Mouse (Mus musculus) thymus, adult 18-20 months (tissue): ENCODE measurements at regions not wholly inside any gene's neighbourhood (a gene's known extent, or its start where the extent isn't known, plus 50 kb on each side); places are given as distances from the start of the nearest gene placed in this dataset.

ENCODE experiments used
- DNase-seq, 2 experiments: peaks; one replicate each; pipeline ENCODE4 v3.0.0; 2022; ENCODE audit warnings: mixed read lengths in 2 of 2

DNA sequence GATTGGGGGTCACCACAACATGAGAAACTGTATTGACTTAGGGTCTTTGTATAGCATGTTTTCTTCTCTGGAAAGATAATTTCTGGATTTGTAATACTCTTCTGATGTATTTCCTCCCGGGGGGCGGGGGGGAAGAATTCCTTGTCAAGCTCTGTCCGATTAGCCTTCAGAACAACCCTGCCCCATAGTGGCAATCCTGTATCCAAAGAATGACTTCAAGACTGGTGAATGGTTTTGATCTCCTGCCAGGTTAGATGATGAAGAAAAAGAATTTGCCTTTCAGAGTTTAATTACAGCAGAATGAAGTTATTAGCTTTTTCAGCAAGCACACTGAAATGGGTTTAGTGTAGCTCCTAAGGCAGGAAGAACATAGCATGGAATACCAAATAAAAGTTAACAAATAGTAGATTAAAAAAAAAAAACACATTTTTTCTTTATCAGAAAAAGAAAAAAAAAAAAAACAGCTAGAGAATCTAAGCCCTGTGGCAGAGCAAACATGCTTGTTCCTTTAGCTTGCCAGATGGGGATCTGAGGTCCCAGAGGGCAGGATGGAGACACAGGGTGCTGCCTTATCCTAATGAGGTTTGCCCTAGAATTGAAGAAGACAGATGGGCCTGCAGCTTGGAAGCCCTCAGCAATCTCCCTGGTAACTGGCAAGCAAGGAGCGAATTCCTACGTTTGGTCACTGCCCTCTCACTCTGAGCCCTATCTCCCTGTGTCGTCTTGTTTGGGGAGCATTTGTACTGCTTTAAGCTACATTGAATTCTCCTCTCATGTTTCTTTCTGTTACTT lies 280.9 kb upstream of the Gm9972 start:
- DNase-seq: no peak

DNA sequence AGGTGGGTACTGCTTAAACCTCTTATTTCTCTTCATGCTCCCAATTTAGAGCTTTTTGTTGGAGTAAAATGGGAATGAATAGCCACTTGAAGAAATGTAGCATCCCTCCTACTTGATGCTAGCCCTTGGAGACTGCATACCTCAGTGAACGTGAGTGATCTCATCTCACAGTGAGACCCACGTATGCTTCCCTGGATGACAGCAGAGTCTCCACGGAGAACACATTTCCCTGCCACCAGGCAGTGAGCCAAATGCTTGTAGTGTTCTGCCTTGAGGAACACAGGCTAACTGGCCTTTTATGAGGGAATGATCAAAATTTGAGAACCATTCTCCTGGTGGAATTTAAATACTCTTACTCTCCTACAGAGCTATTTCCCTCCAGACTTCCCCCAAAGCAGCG lies 280.1 kb upstream of the Gm9972 start:
- no peak for DNase-seq

GRCm38 (mm10) chr11:42765213-42765612 lies 270.3 kb upstream of the Gm9972 start:
- DNase-seq: no peak

- no peak for DNase-seq
Observed at GRCm38 (mm10) chr11:42775074-42775676, 260.4 kb upstream of the Gm9972 start.

GRCm38 (mm10) chr11:42811487-42811886 lies 224.1 kb upstream of the Gm9972 start:
- no peak for DNase-seq

DNA sequence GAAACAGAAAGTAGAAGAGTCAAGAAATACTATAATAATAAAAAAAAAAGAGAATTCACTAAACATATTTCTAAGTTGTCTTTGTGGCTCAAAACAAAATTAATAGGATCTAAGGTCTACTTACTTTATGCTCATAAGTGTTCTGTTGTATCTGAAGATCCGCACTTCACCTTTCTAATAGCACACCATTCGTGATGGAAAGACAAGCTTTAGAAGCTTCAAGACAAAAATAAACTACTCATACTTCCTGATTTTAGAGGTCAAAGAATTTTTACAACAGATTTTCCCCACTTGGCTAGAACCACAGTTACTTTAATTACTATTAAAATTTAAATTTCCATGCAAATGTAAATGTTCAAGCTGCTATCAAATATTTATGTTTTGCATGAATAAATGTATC lies 219.8 kb upstream of the Gm9972 start:
- DNase-seq: no peak

DNA sequence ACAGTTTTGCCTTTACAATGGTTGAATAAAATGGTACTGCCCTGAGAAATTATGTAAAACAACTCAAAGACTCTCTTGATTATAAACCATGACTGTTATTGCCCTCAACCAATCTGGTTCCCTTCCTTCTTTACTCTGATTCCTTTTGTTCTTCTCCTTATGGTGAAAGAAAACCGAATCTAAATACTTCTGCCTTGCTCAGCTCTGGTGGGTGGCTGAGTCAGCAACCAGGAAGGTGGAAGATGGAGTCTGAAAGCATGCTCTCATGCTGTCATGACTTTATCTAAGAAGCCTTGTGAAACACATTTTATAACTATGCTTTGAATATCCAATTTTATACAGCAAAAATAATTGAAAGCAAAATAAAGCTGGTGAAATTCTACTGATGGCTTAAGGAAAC lies 212.7 kb upstream of the Gm9972 start:
- DNase-seq: no peak

GRCm38 (mm10) chr11:42845795-42846194 lies 189.8 kb upstream of the Gm9972 start:
- DNase-seq: no peak

GRCm38 (mm10) chr11:42854411-42854810 lies 181.1 kb upstream of the Gm9972 start:
- no peak for DNase-seq

GRCm38 (mm10) chr11:42857687-42858086 lies 177.9 kb upstream of the Gm9972 start:
- no peak for DNase-seq

- no peak for DNase-seq
Observed at GRCm38 (mm10) chr11:42874056-42874455, 161.5 kb upstream of the Gm9972 start.

DNA sequence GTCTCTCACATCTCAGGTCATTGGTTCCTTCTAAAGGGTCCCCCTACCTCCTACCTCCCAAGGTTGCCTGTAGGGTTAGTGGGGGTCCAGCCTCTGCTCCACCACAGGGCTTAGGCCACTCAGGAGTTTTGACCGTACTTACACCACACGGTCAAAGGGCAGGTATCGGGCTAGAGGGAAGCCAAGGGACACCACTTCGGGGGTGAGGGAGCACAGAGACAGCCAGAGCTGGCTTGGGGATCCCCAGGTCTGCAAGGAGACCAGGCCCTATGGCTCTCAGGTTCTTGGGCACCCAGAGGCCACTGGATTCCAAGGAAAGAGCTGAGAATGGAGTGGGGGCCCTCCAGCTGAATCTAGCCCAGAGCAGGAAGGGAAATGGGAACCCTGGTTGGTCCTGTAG lies 135.5 kb upstream of the Gm9972 start:
- DNase-seq: no peak

DNA sequence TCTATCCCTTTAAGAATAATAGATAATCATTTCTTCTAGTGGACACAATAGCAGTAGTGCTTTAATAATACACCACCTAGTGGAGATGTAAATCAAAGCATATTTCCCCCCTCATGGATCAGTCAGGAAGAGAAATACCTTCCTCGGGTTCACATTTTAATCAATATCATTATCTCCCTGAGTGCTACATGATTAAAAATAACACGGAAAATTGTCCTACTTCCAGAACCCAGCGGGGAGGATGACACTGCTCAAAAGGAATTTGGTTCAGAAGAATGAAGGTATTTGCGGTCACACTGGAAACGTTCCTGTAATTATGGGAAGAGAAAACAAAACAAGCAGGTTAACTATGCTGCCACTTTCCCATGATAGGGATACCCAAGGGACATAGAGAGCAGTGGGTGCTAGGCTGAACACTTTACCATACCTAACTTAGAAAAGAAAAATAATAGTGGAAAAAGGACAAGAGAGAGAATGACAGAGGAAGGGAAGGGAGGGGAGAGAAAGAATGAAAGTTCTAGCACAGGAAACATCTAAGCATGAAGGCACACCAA lies 132.0 kb upstream of the Gm9972 start:
- DNase-seq: no peak

GRCm38 (mm10) chr11:42905561-42905960 lies 130.0 kb upstream of the Gm9972 start:
- DNase-seq: no peak

DNA sequence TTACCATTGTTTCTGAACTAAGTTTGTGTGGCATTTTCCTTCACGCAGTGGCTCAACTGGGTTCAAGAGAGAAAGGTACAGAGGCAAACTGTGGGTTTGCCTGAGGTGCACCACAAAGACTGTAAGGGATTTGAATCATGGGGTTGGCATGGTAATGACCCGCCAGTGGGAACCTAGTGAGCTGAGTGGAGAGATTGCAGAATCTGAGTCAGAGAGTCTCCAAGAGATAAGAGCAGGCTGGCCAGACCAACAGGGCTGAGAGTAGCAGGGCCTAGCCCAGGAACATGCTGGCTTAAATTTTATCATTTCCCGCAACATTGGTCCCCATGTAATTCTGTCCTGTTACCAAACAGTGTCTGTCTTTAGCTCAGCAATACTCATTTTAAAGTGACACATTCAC lies 129.5 kb upstream of the Gm9972 start:
- DNase-seq: no peak

GRCm38 (mm10) chr11:42916421-42917181 lies 118.9 kb upstream of the Gm9972 start:
- no peak for DNase-seq

GRCm38 (mm10) chr11:42919221-42919620 lies 116.3 kb upstream of the Gm9972 start:
- DNase-seq: no peak

GRCm38 (mm10) chr11:42927156-42927555 lies 108.4 kb upstream of the Gm9972 start:
- no peak for DNase-seq

GRCm38 (mm10) chr11:42928916-42929315 lies 106.6 kb upstream of the Gm9972 start:
- DNase-seq: no peak

- DNase-seq: peak in 1 of 2 experiments; percentile 2
Observed at GRCm38 (mm10) chr11:42939271-42939670, 96.3 kb upstream of the Gm9972 start.

DNA sequence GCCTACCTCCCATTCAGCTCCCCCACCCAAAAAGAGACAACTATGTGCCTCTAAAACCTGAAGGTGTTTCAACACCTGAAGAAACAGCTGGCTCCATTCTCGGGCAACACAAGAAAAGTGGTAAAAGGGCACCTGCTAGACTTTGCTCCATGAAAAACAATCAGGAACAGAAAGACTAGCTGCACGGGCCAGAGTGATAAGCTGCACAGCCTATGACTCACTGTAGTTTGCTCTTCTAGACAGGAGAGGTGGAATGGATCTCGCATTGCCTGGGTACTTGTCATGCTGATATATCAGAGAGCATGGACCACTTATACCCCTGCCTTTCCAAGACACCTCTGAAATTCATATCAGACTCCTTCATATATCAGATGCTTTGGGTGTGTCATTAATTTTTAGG lies 94.0 kb upstream of the Gm9972 start:
- DNase-seq: no peak

GRCm38 (mm10) chr11:42942284-42942683 lies 93.3 kb upstream of the Gm9972 start:
- DNase-seq: no peak

- DNase-seq: no peak
Observed at GRCm38 (mm10) chr11:42944573-42944972, 91.0 kb upstream of the Gm9972 start.

DNA sequence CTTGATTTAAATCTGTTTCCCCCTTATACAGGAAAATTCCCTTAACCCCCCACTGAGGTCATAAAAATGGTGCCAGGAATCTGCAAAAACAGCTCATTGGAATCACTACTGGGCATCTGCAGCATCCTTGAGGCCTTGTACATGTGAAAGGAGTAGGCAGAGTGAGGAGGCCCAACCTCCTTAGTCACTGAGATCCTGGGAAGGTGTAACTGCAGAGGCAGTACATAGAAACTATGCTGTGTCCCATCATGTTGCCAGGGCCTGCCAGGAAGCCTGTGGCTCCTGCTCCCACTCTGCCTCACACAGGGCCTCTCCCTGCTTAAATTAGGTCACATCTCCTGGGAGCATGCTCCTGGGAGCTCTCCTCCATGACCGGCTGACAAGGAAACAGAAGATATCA lies 85.7 kb upstream of the Gm9972 start:
- DNase-seq: no peak
